Mouse (Mus musculus): ENCODE measurements at regions not wholly inside any gene's neighbourhood (a gene's known extent, or its start where the extent isn't known, plus 50 kb on each side); places are given as distances from the start of the nearest gene placed in this dataset.

- Histone ChIP-seq H3K4me1 (replicated peaks; ENCODE audit: low read depth, low read length) (no peaks in the 10 kb centered on the region), H3K9me3 (ENCODE audit: low read length) (no peaks in the 10 kb centered on the region), H3K27me3 (ENCODE audit: insufficient read depth, low read length) (no peaks in the 10 kb centered on the region), H3K36me3 (ENCODE audit: insufficient read depth, low read length) (no peaks in the 10 kb centered on the region), H3K4me3 (replicated peaks; ENCODE audit: low read length) (no peak overlapping the region)
- TF ChIP-seq CTCF (conservative IDR thresholded peaks at IDR 0.05; ENCODE audit: low read length) (no peak), POU5F1 (IDR thresholded peaks at IDR 0.05; ENCODE audit: borderline replicate concordance, low read length) (no peak), NANOG (IDR thresholded peaks at IDR 0.05; ENCODE audit: borderline replicate concordance, low read length) (no peak)
These were observed 52.0 kb upstream of the Mgat5 start for GRCm38 (mm10) chr1:127152840-127153239.

GRCm38 (mm10) chr1:127135521-127135920, 69.3 kb upstream of the Mgat5 start:
- H3K4me1 ChIP-seq (replicated peaks; ENCODE audit: low read depth, low read length): no peaks in the 10 kb centered on the region
- no peaks in the 10 kb centered on the region for H3K9me3 ChIP-seq (ENCODE audit: low read length)
- H3K4me3 ChIP-seq (replicated peaks; ENCODE audit: low read length): no peak overlapping the region
- no peaks in the 10 kb centered on the region for H3K27me3 ChIP-seq (ENCODE audit: insufficient read depth, low read length)
- no peak for TF ChIP-seq CTCF (conservative IDR thresholded peaks at IDR 0.05; ENCODE audit: low read length)
- no peak for TF ChIP-seq POU5F1 (IDR thresholded peaks at IDR 0.05; ENCODE audit: borderline replicate concordance, low read length)
- TF ChIP-seq NANOG (IDR thresholded peaks at IDR 0.05; ENCODE audit: borderline replicate concordance, low read length): no peak
- H3K36me3 ChIP-seq (ENCODE audit: insufficient read depth, low read length): no peaks in the 10 kb centered on the region

DNA sequence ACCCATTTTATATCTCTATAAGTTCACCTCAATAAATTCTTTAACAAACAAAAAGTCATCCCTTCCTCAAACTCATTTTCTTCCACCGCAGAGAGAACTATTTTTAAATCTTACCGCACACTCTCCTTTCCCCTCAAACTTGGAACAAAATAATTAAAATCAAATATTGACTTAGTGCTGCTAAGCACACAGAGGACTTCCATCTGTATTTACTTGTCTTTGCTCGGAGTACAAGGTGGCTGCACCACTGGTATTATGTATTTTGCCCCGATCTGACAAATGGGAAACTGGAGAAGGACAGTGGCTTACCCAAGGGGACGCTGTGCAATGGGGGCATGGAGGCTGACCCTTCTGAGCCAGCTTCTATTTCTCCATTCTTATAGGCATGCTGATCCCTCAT, 72.9 kb upstream of the Mgat5 start:
- Histone ChIP-seq H3K36me3 (ENCODE audit: insufficient read depth, low read length) (no peaks in the 10 kb centered on the region), H3K9me3 (ENCODE audit: low read length) (peaks cover 7% of the 10 kb centered on the region), H3K4me3 (replicated peaks; ENCODE audit: low read length) (no peak overlapping the region), H3K27me3 (ENCODE audit: insufficient read depth, low read length) (no peaks in the 10 kb centered on the region), H3K4me1 (replicated peaks; ENCODE audit: low read depth, low read length) (no peaks in the 10 kb centered on the region)
- TF ChIP-seq CTCF (conservative IDR thresholded peaks at IDR 0.05; ENCODE audit: low read length) (no peak), POU5F1 (IDR thresholded peaks at IDR 0.05; ENCODE audit: borderline replicate concordance, low read length) (no peak), NANOG (IDR thresholded peaks at IDR 0.05; ENCODE audit: borderline replicate concordance, low read length) (no peak)

GRCm38 (mm10) chr1:127124862-127125261, 80.0 kb upstream of the Mgat5 start:
- no peaks in the 10 kb centered on the region for H3K36me3 ChIP-seq (ENCODE audit: insufficient read depth, low read length)
- H3K9me3 ChIP-seq (ENCODE audit: low read length): peaks cover 15% of the 10 kb centered on the region
- H3K4me1 ChIP-seq (replicated peaks; ENCODE audit: low read depth, low read length): no peaks in the 10 kb centered on the region
- no peak overlapping the region for H3K4me3 ChIP-seq (replicated peaks; ENCODE audit: low read length)
- no peaks in the 10 kb centered on the region for H3K27me3 ChIP-seq (ENCODE audit: insufficient read depth, low read length)
- TF ChIP-seq NANOG (IDR thresholded peaks at IDR 0.05; ENCODE audit: borderline replicate concordance, low read length) (no peak), POU5F1 (IDR thresholded peaks at IDR 0.05; ENCODE audit: borderline replicate concordance, low read length) (no peak)

- TF ChIP-seq CTCF (conservative IDR thresholded peaks at IDR 0.05; ENCODE audit: low read length): no peak
- no peak for TF ChIP-seq NANOG (IDR thresholded peaks at IDR 0.05; ENCODE audit: borderline replicate concordance, low read length)
- TF ChIP-seq POU5F1 (IDR thresholded peaks at IDR 0.05; ENCODE audit: borderline replicate concordance, low read length): no peak
- Histone ChIP-seq H3K4me1 (replicated peaks; ENCODE audit: low read depth, low read length) (no peaks in the 10 kb centered on the region), H3K9me3 (ENCODE audit: low read length) (peaks cover 11% of the 10 kb centered on the region), H3K36me3 (ENCODE audit: insufficient read depth, low read length) (no peaks in the 10 kb centered on the region), H3K4me3 (replicated peaks; ENCODE audit: low read length) (no peak overlapping the region), H3K27me3 (ENCODE audit: insufficient read depth, low read length) (no peaks in the 10 kb centered on the region)
These were observed 86.8 kb upstream of the Mgat5 start for GRCm38 (mm10) chr1:127118019-127118418.

DNA sequence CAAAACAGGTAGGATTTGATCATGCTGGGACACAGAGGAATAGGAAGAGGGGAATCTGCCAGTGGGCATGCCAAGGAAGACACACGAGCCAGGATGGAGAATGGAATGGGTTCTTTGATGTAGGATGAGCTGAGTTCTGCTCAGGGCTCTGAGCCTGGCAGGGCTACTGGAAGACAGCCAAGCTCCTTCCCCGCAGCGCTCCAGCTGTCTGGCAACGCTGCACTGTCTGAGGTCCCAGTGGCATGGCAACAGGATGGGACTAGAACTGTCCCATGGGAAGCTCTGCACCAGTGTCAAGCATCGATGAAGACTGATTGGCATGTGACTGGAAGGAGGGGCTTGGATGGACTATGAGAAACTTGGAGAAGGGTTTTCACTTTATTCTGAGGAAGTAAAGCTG, 97.3 kb upstream of the Mgat5 start:
- Histone ChIP-seq H3K4me1 (replicated peaks; ENCODE audit: low read depth, low read length) (no peaks in the 10 kb centered on the region), H3K4me3 (replicated peaks; ENCODE audit: low read length) (no peak overlapping the region), H3K27me3 (ENCODE audit: insufficient read depth, low read length) (no peaks in the 10 kb centered on the region), H3K36me3 (ENCODE audit: insufficient read depth, low read length) (no peaks in the 10 kb centered on the region), H3K9me3 (ENCODE audit: low read length) (no peaks in the 10 kb centered on the region)
- no peak for TF ChIP-seq CTCF (conservative IDR thresholded peaks at IDR 0.05; ENCODE audit: low read length)
- TF ChIP-seq POU5F1 (IDR thresholded peaks at IDR 0.05; ENCODE audit: borderline replicate concordance, low read length): no peak
- TF ChIP-seq NANOG (IDR thresholded peaks at IDR 0.05; ENCODE audit: borderline replicate concordance, low read length): no peak

GRCm38 (mm10) chr1:127105861-127106260, 99.0 kb upstream of the Mgat5 start:
- Histone ChIP-seq H3K27me3 (ENCODE audit: insufficient read depth, low read length) (no peaks in the 10 kb centered on the region), H3K4me1 (replicated peaks; ENCODE audit: low read depth, low read length) (no peaks in the 10 kb centered on the region), H3K4me3 (replicated peaks; ENCODE audit: low read length) (no peak overlapping the region), H3K36me3 (ENCODE audit: insufficient read depth, low read length) (no peaks in the 10 kb centered on the region), H3K9me3 (ENCODE audit: low read length) (peaks cover 10% of the 10 kb centered on the region)
- TF ChIP-seq CTCF (conservative IDR thresholded peaks at IDR 0.05; ENCODE audit: low read length) (no peak), NANOG (IDR thresholded peaks at IDR 0.05; ENCODE audit: borderline replicate concordance, low read length) (no peak), POU5F1 (IDR thresholded peaks at IDR 0.05; ENCODE audit: borderline replicate concordance, low read length) (no peak)

DNA sequence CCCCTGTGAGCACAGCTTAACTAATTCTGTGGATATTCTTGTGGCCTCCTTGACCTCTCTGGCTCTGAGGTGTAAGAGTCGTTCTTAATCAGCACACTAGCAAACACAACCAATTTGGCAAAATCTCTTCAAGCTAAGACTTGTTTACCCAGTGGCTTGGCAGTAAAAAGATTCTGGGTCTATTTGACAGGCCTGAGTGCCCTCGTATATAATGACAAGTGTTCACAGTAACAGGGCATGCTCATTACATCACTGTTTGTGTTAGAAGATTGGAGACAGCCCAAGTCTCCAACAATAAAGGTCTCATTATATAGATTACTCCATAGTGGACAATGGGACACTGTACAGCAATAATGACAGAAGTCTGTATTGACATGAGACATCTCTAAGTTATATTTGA, 101.2 kb upstream of the Mgat5 start:
- Histone ChIP-seq H3K36me3 (ENCODE audit: insufficient read depth, low read length) (no peaks in the 10 kb centered on the region), H3K27me3 (ENCODE audit: insufficient read depth, low read length) (no peaks in the 10 kb centered on the region), H3K9me3 (ENCODE audit: low read length) (peaks cover 10% of the 10 kb centered on the region), H3K4me1 (replicated peaks; ENCODE audit: low read depth, low read length) (no peaks in the 10 kb centered on the region), H3K4me3 (replicated peaks; ENCODE audit: low read length) (no peak overlapping the region)
- TF ChIP-seq POU5F1 (IDR thresholded peaks at IDR 0.05; ENCODE audit: borderline replicate concordance, low read length) (no peak), CTCF (conservative IDR thresholded peaks at IDR 0.05; ENCODE audit: low read length) (no peak), NANOG (IDR thresholded peaks at IDR 0.05; ENCODE audit: borderline replicate concordance, low read length) (no peak)

GRCm38 (mm10) chr1:127098871-127099420, 105.9 kb upstream of the Mgat5 start:
- Histone ChIP-seq H3K4me1 (replicated peaks; ENCODE audit: low read depth, low read length) (no peaks in the 10 kb centered on the region), H3K4me3 (replicated peaks; ENCODE audit: low read length) (no peak overlapping the region), H3K9me3 (ENCODE audit: low read length) (peaks cover 10% of the 10 kb centered on the region), H3K27me3 (ENCODE audit: insufficient read depth, low read length) (no peaks in the 10 kb centered on the region), H3K36me3 (ENCODE audit: insufficient read depth, low read length) (no peaks in the 10 kb centered on the region)
- TF ChIP-seq CTCF (conservative IDR thresholded peaks at IDR 0.05; ENCODE audit: low read length) (no peak), POU5F1 (IDR thresholded peaks at IDR 0.05; ENCODE audit: borderline replicate concordance, low read length) (no peak), NANOG (IDR thresholded peaks at IDR 0.05; ENCODE audit: borderline replicate concordance, low read length) (no peak)
